Mouse (Mus musculus): ENCODE measurements around the gene Ccdc47.

Ccdc47 gene

DNA sequence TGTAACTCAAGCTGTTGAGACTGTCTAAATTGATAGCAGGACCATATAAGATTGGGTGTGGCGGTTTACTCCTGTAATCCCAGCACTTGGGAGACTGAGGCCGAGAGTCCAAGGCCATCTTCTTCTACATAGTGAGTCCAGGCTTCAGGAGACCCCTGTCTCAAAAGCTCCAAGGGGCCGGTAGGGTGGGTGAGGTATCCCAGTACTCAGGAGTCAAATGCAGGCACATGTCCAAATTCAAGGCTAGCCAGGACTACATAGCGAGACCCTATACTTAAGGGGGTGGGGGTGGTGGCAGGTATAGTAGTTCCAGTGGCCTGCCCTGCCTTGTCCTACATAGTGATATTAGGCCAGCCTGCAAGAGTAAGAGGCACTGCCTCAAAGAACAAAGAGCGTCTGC, 1.3 kb downstream of the Ccdc47 start:
- ChIA-PET POLR2A (interaction anchor here in 3 of 4 experiments (1.0 to 5.0 kb wide), 10 partner anchors 13 to 573 kb away, joined by 3 to 144 read pairs (median 12); partner anchors contain the start of genes Cep95 (in 1 of the 3), Ddx5 (in 1 of the 3), Ftsj3 (in 1 of the 3) and Psmc5 (in 1 of the 3)), CTCF (no interaction called here)

DNA sequence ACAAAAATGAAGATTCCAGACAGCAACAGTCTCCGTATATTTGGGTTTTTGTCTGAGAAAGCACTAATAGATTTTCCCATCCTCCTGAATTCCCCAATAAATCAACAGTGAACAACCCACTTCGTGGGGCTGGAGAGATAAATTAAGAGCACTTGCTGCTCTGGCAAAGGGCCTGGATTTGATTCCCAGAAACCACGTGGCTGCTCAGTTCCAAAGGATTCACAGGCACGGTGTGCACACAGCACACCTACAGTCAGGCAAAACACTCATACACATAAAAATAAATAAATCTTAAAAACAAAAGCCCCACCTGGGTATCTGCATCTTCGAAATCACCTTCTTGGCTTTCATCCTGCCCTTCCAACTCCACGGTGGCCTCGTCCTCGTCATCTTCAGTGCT, 3.4 kb downstream of the Ccdc47 start:
- ChIA-PET CTCF (no interaction called here), POLR2A (interaction anchor here in 3 of 4 experiments (0.6 to 1.9 kb wide), 4 partner anchors 9 to 19 kb away, joined by 3 to 4 read pairs (median 4); partner anchors contain the start of gene Strada (in 2 of the 3))

DNA sequence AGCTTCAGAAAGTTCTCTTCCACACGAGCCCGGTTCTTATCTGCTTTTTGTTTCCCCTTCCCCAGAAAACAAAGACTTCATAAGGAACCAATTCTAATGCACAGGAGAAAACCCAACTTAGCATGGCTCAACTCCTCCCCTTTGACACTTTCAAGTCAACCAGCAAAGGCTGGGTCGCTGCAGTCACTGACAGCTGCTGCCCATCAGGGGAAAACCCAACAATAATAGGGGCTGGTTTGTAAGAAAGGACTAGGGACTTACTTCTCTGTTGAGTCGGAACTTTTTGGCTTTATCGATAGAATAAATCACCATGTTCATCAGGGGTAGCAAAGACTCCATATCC, 14.1 kb downstream of the Ccdc47 start, which contains the start of gene Strada:
Gene Strada (minus strand): TSS at position 46 of the 343 bp plus-strand sequence.
- ChIA-PET CTCF (interaction anchor here in 1 of 4 experiments (1.2 kb wide), 1 partner anchor 9 kb away, joined by 3 read pairs; no protein-coding TSS in a partner anchor), POLR2A (interaction anchor here (0.5 to 6.6 kb wide), 21 partner anchors 8 to 300 kb away, joined by 3 to 57 read pairs (median 4); partner anchors contain the start of genes Ddx42 (in 2 of the 4), Ccdc47 (in 1 of the 4), Gm10840 (in 1 of the 4) and Limd2 (in 1 of the 4))

DNA sequence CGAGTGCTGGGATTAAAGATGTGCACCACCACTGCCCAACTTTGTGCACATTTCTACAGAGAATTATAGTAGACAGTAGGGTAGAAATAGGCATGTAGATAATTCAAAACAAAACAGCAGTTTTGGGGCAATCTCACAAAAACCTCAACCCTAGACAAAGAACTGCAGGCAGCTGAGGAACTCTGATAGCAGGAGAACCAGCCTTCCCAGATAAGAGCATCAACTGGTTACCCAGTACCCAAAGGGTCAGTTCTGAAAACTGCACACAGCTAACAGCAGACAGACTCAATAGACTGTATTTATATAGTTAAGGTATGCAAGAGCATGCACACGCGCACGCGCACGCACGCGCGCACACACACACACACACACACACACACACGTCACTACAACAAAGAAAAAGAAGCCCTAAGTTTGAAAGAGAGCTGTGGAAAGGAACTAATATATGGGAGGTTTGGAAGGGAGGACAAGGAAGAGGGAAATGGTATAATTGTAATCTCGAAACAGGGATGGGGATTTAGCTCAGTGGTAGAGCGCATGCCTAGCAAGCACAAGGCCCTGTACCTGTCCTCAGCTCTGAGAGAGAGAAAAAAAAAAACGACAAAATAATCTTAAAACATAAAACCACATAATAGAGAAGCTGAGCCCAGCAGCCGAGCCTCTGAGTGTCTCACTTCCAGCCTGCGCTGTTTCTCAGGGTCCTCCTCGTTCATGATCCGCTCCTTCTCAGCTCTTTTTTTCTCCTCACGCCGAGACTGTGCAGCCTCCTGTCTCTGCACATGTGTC, 14.6 kb downstream of the Ccdc47 start:
- ChIA-PET CTCF (interaction anchor here in 3 of 4 experiments (0.6 to 1.3 kb wide), 4 partner anchors 8 to 290 kb away, joined by 3 to 5 read pairs (median 4); partner anchors contain the start of gene Map3k3 (in 1 of the 3)), POLR2A (interaction anchor here (0.5 to 6.6 kb wide), 22 partner anchors 8 to 299 kb away, joined by 3 to 57 read pairs (median 4); partner anchors contain the start of genes Ddx42 (in 2 of the 4), Ccdc47 (in 1 of the 4), Gm10840 (in 1 of the 4) and Limd2 (in 1 of the 4))

DNA sequence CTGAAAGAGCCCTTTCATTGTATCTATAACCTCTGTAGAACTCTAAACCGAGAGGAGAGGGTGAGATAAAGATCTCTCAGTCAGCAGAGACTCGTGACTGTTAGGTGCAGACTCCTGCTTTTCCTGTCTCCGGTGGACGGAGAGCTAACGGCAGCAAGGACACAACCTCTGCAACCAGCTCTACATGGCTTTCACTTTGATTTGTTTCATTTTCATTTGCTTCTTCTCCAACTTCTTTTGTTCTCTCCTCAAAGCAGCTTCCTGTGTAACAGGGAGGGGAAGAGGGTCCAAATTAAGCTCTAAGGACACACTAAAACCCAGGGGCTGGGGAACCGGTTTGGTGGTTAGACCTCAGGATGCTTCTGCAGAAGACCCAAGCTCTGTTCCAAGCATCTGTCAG, 15.4 kb downstream of the Ccdc47 start:
- ChIA-PET POLR2A (interaction anchor here in 2 of 4 experiments (1.0 to 2.9 kb wide), 5 partner anchors 10 to 16 kb away, joined by 3 to 19 read pairs (median 4); partner anchors contain the start of genes Ccdc47 (in 1 of the 2) and Ddx42 (in 1 of the 2)), CTCF (interaction anchor here in 3 of 4 experiments (0.6 to 1.3 kb wide), 3 partner anchors 10 to 290 kb away, joined by 3 to 5 read pairs (median 4); no protein-coding TSS in a partner anchor)

DNA sequence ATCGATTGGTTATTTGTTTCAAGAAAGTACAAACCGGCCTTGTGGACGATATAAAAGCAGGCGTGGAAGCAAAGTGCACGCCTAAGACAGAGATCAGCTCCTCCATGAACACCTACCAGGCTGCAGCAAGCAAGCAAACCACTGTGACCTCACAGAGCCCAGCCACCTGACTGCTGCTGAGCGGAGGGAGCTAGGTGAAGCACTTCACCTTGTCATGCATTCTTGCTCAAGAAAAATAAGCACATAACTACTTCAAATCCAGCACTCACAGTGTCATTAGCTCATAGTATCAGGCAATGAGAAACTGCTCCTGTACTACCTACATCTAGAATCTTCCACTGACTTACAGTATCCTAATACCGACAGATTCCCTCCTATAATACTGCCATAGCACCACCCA, 16.1 kb downstream of the Ccdc47 start:
- ChIA-PET POLR2A (interaction anchor here in 2 of 4 experiments (1.3 to 2.0 kb wide), 2 partner anchors 11 to 16 kb away, joined by 4 to 6 read pairs; partner anchors contain the start of genes Ccdc47 (in 1 of the 2) and Ddx42 (in 1 of the 2)), CTCF (interaction anchor here in 1 of 4 experiments (0.6 kb wide), 1 partner anchor 10 kb away, joined by 3 read pairs; no protein-coding TSS in a partner anchor)

DNA sequence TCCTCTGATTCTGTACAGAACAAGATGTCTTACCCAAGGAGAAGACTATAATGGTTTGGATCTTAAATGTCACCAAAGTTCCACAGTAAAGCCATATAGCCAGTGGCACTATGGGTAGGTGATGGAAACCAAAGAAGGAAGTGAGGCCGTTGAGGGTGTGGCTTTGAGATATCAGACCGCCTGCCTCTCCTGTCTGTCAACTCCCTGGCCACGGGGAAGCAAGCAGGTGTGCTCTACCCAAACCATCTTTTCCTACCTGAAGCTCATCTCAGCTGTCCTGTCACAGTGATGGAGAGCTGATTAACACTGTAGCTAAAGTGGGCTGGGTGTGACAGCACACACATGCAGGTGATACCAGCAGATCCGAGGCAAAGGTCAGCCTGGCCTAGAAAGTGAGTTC, 17.9 kb downstream of the Ccdc47 start:
- ChIA-PET CTCF (no interaction called here), POLR2A (interaction anchor here in 2 of 4 experiments (1.0 to 2.0 kb wide), 4 partner anchors 11 to 21 kb away, joined by 3 to 6 read pairs (median 4); partner anchors contain the start of genes Ccdc47 (in 2 of the 2) and Ddx42 (in 1 of the 2))

DNA sequence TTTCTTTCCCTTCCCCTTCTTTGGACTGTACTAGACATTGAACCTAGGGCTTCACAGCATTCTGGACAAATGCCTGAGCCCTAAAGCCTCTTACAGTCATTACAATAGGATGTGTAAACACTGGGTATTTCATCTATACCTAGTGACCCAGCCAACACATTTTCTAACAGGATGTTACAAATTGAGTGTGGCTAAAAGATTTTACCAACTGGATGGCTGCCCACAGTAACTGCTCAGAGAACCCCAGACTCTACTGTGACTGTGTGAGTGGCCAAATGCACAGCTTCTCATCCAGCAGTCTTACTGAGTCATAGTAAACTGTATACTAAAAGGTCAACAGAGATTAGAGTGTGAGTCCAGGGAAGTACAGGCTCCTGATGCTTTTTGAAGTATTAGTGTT, 20.8 kb downstream of the Ccdc47 start:
- ChIA-PET CTCF (no interaction called here), POLR2A (interaction anchor here in 3 of 4 experiments (0.7 to 4.6 kb wide), 9 partner anchors 9 to 170 kb away, joined by 3 to 144 read pairs (median 26); partner anchors contain the start of genes Ccdc47 (in 3 of the 3), Ddx42 (in 3 of the 3), Ftsj3 (in 1 of the 3) and Gm10840 (in 1 of the 3))

DNA sequence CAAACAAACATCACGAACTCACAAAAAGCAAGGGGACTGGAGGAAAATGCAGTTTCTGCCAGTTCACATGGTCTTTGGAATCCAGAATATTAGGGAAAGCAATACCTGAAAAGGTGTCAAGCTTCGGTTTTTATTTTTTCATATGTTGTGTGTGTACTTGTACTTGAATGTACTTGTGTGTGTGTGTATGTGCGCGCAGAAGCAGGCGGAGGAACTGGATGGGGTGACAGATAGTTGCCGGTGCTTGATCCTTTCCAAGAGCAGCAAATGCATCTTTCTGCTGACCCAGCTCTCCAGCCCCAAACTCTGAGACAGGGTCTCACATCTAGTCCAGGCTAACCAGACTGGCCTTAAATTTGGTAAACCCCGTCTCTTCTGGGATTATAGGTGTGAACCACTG, 21.3 kb downstream of the Ccdc47 start:
- ChIA-PET POLR2A (interaction anchor here in 3 of 4 experiments (0.5 to 4.6 kb wide), 15 partner anchors 10 to 525 kb away, joined by 3 to 144 read pairs (median 19); partner anchors contain the start of genes Ccdc47 (in 3 of the 3), Ddx42 (in 3 of the 3), Gm10840 (in 2 of the 3) and Limd2 (in 2 of the 3)), CTCF (interaction anchor here in 2 of 4 experiments (0.7 to 1.7 kb wide), 3 partner anchors 16 to 1057 kb away, joined by 3 to 8 read pairs (median 5); no protein-coding TSS in a partner anchor)

DNA sequence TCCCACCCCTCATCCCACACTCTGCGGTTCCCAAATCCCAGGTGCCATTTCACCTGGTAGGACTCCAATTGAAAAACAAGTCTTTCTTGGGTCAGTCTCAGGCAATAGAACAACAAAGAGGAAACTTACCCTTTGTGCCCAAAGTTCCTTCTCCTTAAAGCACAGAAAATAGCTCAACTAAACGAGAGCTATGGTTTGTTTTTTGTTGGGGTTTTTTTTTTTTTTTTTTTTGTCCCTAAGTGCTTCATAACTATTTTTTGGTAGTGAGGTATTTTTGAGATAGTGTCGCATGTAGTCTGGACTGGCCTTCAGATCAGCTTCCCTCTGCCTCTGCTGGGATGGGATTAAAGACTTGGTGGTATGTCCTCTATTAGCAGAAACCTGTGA, 22.0 kb downstream of the Ccdc47 start:
- ChIA-PET POLR2A (interaction anchor here (0.5 to 4.6 kb wide), 151 partner anchors 8 to 1891 kb away, joined by 3 to 144 read pairs (median 4); partner anchors contain the start of genes Ccdc47 (in 4 of the 4), Ddx42 (in 4 of the 4), Map3k3 (in 3 of the 4) and Strada (in 3 of the 4)), CTCF (interaction anchor here (0.6 to 1.7 kb wide), 28 partner anchors 11 to 1988 kb away, joined by 3 to 8 read pairs (median 4); partner anchors contain the start of genes Ccdc47 (in 1 of the 4), Dcaf7 (in 1 of the 4), Scn4a (in 1 of the 4) and Tcam1 (in 1 of the 4))

DNA sequence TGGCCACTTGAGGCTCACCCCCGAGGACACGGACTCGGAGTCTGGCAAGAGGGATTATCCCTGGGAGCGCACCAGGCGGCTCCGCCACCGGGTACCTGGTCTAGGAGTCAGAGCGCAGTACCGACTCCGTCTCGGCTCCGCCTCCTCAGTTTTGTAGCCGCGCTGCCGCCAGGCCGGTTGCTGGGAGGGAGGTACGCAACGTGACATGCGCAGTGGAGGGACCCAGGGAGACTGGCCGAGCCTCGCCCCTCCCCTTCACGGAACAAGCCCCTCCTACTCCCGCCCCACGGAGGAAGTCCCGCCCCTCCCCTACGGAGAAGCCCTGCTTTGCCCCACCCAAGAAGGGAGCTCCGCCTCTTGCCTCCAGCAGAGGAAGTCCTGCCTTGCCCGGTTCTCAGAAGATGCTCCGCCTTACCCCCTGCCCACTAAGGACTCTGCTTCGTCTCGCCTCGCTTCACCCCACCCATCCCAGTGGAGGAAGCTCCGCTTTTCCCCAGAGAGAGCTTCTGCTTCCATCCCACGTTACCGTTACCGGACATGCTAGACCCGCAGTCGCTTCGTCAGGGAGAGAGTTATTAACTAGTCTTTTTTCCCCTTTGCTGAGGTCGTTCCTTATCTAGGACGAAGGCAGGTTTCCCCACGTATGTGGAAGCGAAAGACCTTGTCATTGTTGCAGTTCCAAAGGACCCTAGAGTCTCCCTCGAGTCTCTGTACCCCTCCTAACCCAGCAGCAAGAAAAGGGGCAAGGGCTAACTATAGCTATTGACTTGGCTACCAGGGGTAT, 22.6 kb downstream of the Ccdc47 start:
- POLR2A ChIA-PET, result interaction anchor here (0.5 to 4.6 kb wide), 158 partner anchors 8 to 1891 kb away, joined by 3 to 144 read pairs (median 4); partner anchors contain the start of genes Ccdc47 (in 4 of the 4), Ddx42 (in 4 of the 4), Gm10840 (in 3 of the 4) and Limd2 (in 3 of the 4)
- CTCF ChIA-PET, result interaction anchor here (0.6 to 1.7 kb wide), 28 partner anchors 8 to 1988 kb away, joined by 3 to 8 read pairs (median 4); partner anchors contain the start of genes Ccdc47 (in 1 of the 4), Dcaf7 (in 1 of the 4), Scn4a (in 1 of the 4) and Strada (in 1 of the 4)

DNA sequence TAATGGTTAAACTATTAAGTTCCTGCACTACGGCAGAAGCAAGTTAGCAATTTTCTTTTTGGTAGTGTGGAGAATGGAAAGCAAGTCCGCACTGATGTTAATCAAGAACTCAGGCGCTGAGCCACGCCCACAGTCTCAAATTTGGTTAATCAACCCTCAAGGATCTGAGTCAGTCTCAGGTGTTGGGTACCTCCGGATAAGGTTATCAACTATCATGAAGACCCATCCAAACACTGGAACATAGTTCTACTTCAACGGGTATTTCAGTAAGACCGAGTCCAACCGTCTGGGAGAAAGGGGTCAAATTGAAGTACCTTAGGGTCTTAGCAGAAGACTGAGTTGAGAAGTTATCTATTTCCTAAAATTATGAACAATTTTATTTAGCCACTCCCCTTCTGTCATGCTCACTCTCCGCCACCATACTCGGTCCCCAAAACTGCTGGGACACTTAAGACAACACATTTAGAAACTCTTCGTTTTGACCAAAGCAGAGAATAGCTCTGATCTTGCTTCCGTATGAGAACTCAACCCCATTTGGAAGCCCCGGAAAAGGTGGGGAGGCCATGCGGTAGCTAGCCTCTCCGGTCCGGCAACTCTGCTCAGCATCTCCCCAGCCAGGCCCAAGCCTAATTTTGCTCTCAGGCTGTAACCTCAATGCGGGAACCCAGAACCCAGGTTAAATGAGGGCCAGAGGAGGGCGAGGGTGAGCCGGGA, 23.3 kb downstream of the Ccdc47 start:
- ChIA-PET POLR2A (interaction anchor here (0.6 to 4.6 kb wide), 92 partner anchors 8 to 904 kb away, joined by 3 to 144 read pairs (median 6); partner anchors contain the start of genes Ccdc47 (in 4 of the 4), Ddx42 (in 4 of the 4), Gm10840 (in 3 of the 4) and Limd2 (in 3 of the 4)), CTCF (interaction anchor here in 1 of 4 experiments (0.8 to 1.6 kb wide), 8 partner anchors 9 to 420 kb away, joined by 3 to 8 read pairs (median 4); partner anchors contain the start of genes Strada, Tcam1 and Tex2)

DNA sequence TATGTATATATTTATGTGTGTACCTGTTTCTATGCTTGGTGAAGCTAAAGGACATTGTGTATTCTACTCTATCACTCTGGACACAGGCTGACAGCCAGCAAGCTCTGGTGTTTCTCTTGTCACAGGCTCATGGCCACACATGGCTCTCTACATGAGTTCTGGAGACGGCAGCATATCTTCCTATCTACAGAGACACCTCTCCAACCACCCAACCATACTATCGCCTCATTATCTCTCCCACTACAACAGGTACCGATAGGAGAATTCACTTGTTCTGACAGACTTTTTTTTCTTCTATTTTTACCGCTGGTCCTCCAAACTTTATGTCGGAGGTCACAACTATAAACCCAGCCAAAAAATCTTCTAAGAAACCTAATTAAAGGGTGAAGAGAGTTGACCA, 23.9 kb downstream of the Ccdc47 start:
- ChIA-PET CTCF (no interaction called here), POLR2A (interaction anchor here in 2 of 4 experiments (1.0 to 4.6 kb wide), 5 partner anchors 23 to 108 kb away, joined by 4 to 67 read pairs (median 11); partner anchors contain the start of genes Ccdc47 (in 2 of the 2), Map3k3 (in 2 of the 2), Ddx42 (in 1 of the 2) and Ftsj3 (in 1 of the 2))

DNA sequence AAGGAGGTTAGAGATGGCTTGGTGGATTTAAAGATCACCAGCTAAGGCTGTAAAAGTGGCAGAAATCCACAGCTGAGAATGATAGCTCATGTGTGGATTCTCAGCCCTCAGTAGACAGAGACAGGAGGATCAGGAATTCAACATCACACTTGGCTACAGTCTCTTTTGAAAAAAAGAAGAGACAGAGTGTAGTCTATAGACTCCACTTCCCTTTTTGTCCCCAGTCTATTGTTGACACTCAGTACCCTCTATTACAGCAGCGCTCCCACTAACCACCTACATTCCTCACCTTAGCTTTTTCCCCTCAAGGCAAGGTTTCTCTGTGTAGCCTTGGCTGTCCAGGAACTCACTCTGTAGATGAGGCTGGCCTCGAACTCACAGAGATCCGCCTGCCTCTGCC, 24.4 kb downstream of the Ccdc47 start:
- ChIA-PET CTCF (no interaction called here), POLR2A (interaction anchor here in 2 of 4 experiments (1.0 to 4.6 kb wide), 4 partner anchors 24 to 107 kb away, joined by 4 to 67 read pairs (median 20); partner anchors contain the start of genes Ccdc47 (in 2 of the 2), Ddx42 (in 1 of the 2), Ftsj3 (in 1 of the 2) and Map3k3 (in 1 of the 2))

DNA sequence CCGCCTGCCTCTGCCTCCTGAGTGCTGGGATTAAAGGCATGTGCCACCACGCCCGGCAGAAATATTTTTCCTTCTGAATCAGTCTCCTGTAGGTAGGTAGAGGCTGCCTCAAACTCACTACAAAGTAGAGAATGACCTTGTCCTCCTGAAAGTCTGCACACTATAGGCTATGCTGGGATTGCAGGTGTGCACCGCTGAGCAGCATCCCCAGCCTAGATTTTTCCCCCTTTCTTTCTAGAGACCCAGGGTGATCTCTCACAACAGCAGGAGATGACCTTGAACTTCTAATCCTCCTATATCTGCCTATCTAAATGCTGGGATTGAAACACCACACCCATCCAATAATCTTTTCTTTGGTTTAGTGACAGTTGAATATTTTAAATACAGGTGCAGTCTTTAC, 28.8 kb downstream of the Ccdc47 start:
- CTCF ChIA-PET, result interaction anchor here in 1 of 4 experiments (0.7 kb wide), 1 partner anchor 24 kb away, joined by 7 read pairs; no protein-coding TSS in a partner anchor
- POLR2A ChIA-PET, result interaction anchor here in 2 of 4 experiments (0.7 to 1.4 kb wide), 4 partner anchors 10 to 70 kb away, joined by 3 to 6 read pairs (median 4); partner anchors contain the start of gene Ccdc47 (in 1 of the 2)

DNA sequence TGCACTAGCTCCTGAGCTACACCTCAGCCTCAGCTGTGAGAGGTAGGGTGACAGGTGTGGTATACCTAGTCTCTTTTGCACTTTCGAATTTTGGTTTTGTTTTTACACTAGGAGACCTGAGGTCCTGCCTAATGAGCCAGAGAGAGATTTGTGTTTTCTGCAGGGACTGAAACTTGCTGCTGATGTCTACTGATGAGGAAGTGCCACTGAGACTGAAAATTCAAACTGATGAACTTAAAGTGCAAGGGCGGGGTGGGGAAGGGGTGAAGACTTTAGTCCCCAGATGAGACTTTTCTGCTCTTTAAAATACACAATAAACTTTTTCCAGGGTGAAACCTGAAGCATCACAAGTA, 35.7 kb downstream of the Ccdc47 start:
- POLR2A ChIA-PET, result interaction anchor here in 2 of 4 experiments (1.1 to 3.7 kb wide), 3 partner anchors 9 to 13 kb away, joined by 5 to 15 read pairs (median 10); no protein-coding TSS in a partner anchor
- CTCF ChIA-PET, result interaction anchor here in 1 of 4 experiments (0.5 kb wide), 1 partner anchor 147 kb away, joined by 3 read pairs; no protein-coding TSS in a partner anchor
